Mouse (Mus musculus) CH12.LX (cell line): ENCODE results near the gene Vps4a.

Experiments used
- BHLHE40 ChIP-seq: IDR thresholded peaks from 2 replicates; pipeline ENCODE4 v1.6.1; 2011; ENCODE audit warnings: mild to moderate bottlenecking, low read depth, low read length, improper control_type of control experiment
- CTCF ChIP-seq, 2 experiments: IDR thresholded peaks in 1 of 2; conservative IDR thresholded peaks in 1 of 2; 2 replicates each; pipeline ENCODE4 v1.5.1; 2011 to 2012; ENCODE audit warnings: low read depth in 2 of 2, low read length in 2 of 2, improper control_type of control experiment in 1 of 2, inconsistent platforms in 1 of 2, mild to moderate bottlenecking in 1 of 2, moderate library complexity in 1 of 2
- E2F4 ChIP-seq: IDR thresholded peaks from 2 replicates; pipeline ENCODE4 v1.6.1; 2011; ENCODE audit warnings: low read depth, low read length, improper control_type of control experiment; ENCODE audit not compliant: insufficient replicate concordance
- EP300 ChIP-seq: IDR thresholded peaks from 2 replicates; pipeline ENCODE4 v1.6.1; 2011; ENCODE audit warnings: low read length, improper control_type of control experiment
- KAT2A ChIP-seq: IDR thresholded peaks from 2 replicates; pipeline ENCODE4 v1.6.1; 2012; ENCODE audit warnings: low read length, improper control_type of control experiment, inconsistent platforms; ENCODE audit not compliant: insufficient replicate concordance
- MAFK ChIP-seq: IDR thresholded peaks from 2 replicates; pipeline ENCODE4 v1.6.1; 2011; ENCODE audit warnings: low read length, improper control_type of control experiment; ENCODE audit not compliant: insufficient replicate concordance
- MYC ChIP-seq: IDR thresholded peaks from 2 replicates; pipeline ENCODE4 v1.6.1; 2011; ENCODE audit warnings: low read depth, mild to moderate bottlenecking, improper control_type of control experiment, low read length
- POLR2A ChIP-seq: IDR thresholded peaks from 2 replicates; pipeline ENCODE4 v1.6.1; 2011; ENCODE audit warnings: low read depth, mild to moderate bottlenecking, improper control_type of control experiment, low read length
- RAD21 ChIP-seq: IDR thresholded peaks from 2 replicates; pipeline ENCODE4 v1.6.1; 2011; ENCODE audit warnings: low read depth, mild to moderate bottlenecking, low read length, improper control_type of control experiment, moderate library complexity
- SIN3A ChIP-seq: IDR thresholded peaks from 2 replicates; pipeline ENCODE4 v1.6.1; 2012; ENCODE audit warnings: low read length, improper control_type of control experiment, inconsistent platforms
- UBTF ChIP-seq: IDR thresholded peaks from 2 replicates; pipeline ENCODE4 v1.6.1; 2012; ENCODE audit warnings: low read depth, mild to moderate bottlenecking, inconsistent platforms, low read length, improper control_type of control experiment, moderate library complexity
- USF1 ChIP-seq: IDR thresholded peaks from 2 replicates; pipeline ENCODE4 v1.6.1; 2014; ENCODE audit warnings: low read depth, mild to moderate bottlenecking, inconsistent platforms, low read length, improper control_type of control experiment
- USF2 ChIP-seq: conservative IDR thresholded peaks from 2 replicates; pipeline ENCODE4 v1.6.1; 2011; ENCODE audit warnings: low read depth, low read length, improper control_type of control experiment
- ZNF384 ChIP-seq: IDR thresholded peaks from 2 replicates; pipeline ENCODE4 v1.6.1; 2012; ENCODE audit warnings: low read depth, low read length, improper control_type of control experiment, inconsistent platforms

DNA sequence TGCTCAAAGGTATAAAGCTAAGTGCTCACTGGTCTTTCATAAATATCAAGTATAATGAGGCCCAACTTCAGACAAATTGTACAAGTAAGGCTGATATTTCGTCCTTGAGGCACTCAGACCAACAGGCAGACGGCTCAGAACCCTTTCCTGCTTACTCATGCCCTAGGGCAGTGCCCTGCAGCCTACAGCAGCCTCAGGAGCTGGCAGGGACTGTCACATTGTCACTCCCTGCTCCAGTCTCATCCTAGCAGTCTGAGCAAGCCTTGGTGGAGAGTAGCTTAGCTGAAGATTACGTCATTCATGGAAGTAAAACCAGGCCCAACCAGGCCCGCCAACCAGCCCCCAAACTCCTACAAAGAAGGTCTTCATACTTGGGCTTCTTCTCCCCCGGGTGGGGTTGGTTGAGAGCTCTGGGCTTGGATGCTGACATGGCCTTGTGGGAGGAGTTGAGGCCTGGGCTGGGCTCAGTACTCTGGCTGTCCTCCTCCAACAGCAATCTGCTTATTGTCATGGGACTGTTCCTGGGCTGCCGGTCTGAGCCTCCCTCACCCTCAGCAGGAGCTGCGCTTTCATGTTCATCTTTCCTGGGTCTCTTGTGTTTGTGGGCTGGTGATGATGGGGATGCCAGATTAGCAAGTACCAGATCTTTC is 45.3 kb downstream of the Vps4a start:
- no peak for TF ChIP-seq CTCF (conservative IDR thresholded peaks at IDR 0.05 in 1 of 2, IDR thresholded peaks at IDR 0.05 in 1 of 2; ENCODE audit: low read depth in 2 of 2, low read length in 2 of 2)
- no peak for TF ChIP-seq BHLHE40
- TF ChIP-seq KAT2A = no peak
- no peak for TF ChIP-seq USF1
- TF ChIP-seq MYC = no peak
- no peak for TF ChIP-seq POLR2A
- TF ChIP-seq RAD21 = no peak
- TF ChIP-seq ZNF384 = no peak
- no peak for TF ChIP-seq USF2
- no peak for TF ChIP-seq E2F4
- no peak for TF ChIP-seq SIN3A
- no peak for TF ChIP-seq MAFK
- no peak for TF ChIP-seq EP300
- no peak for TF ChIP-seq UBTF
